Mouse (Mus musculus) bone marrow, adult 2 months (tissue): ENCODE measurements around the gene Otud7b.

Source experiments
- CTCF ChIP-seq: fragments of 200-500 bp; IDR thresholded peaks from 2 replicates; pipeline ENCODE4 v1.5.1; 2011; ENCODE audit warnings: low read length, control low read depth; ENCODE audit not compliant: control insufficient read depth, insufficient read depth
- POLR2A ChIP-seq: fragments of 200-500 bp; IDR thresholded peaks from 2 replicates; pipeline ENCODE4 v1.6.1; 2011; ENCODE audit warnings: low read depth, mild to moderate bottlenecking, control low read depth, low read length, borderline replicate concordance; ENCODE audit not compliant: control insufficient read depth

GRCm38 (mm10) chr3:96103901-96104260 is 446 bp upstream of the Otud7b start:
- TF ChIP-seq POLR2A: no peak
- TF ChIP-seq CTCF: no peak
